ENCODE assay signal across 8 mouse cellular contexts in the genomic region with DNA sequence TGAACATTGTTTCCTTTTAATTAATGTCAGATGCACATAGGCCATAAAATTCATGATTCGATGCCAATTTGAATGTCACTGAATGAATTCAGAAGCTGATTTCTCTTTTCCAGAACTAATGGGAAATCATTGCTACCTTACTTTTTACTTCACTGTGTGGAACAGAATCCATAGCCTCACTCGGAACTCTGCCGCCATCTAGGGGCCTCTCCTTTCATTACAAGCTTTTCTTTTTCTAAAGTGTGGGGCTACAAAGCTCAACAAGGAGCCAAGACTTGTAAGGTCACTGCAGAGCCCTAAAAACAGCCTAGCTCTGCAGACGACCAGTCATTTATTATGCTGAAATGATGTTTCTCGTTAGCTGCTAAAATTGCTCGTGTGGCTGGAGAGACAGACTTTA. TPM values are rescaled to one million over a fixed set of nuclear protein-coding genes. Genes with fewer than 3 reads are reported as not detected.
DNase-seq lines count a peak whose midpoint lies in the region; ATAC-seq lines count a peak whose summit lies in the region.

No protein-coding gene starts in this region.

- DNase-seq in heart, adult 8-10 months (ENCODE audit: low spot score), result peak; percentile 61
- DNase-seq in adrenal gland, adult 2 months, result peak; percentile 67
- DNase-seq in embryo, embryonic 10.5 days (ENCODE audit: low spot score), result peak; percentile 87
- DNase-seq in heart, postnatal 10 days, result peak; percentile 72 to 89
- peak; percentile 86 to 87 for DNase-seq in layer of hippocampus, postnatal 10 days (ENCODE audit: low spot score in 2 of 2)
- DNase-seq in lung, postnatal 36 days, result peak; percentile 75
- peak; percentile 30 to 49 for DNase-seq in right cerebral cortex, postnatal 36 days (ENCODE audit: low spot score in 2 of 2)

- ATAC-seq in heart, embryonic 11.5 days (replicated peaks; ENCODE audit: insufficient number of reproducible peaks, low FRiP score, low TSS enrichment), result no peak

- no peaks in the 10 kb centered on the region for H3K27me3 ChIP-seq in heart, embryonic 11.5 days (ENCODE audit: control insufficient read depth, insufficient read depth, low read length)

- no peak overlapping the region for H3K27ac ChIP-seq in heart, embryonic 11.5 days (ENCODE audit: low read depth, low read length)

- intact Hi-C loops in heart, postnatal 10 days (cut with DNase I), result loop anchor here (2.0 to 10.0 kb wide), 5 partner anchors 207 to 1435 kb away; partner anchors contain the start of gene Gatb

- H3K36me3 ChIP-seq in heart, embryonic 11.5 days (ENCODE audit: control insufficient read depth, insufficient read depth, low read length), result 0 out of 2 replicates have a peak, but pooled peaks cover 2% of the 10 kb centered on the region

- H3K9ac ChIP-seq in heart, embryonic 11.5 days (ENCODE audit: low read depth, low read length), result no peak overlapping the region

- no peak overlapping the region for H3K4me3 ChIP-seq in heart, embryonic 11.5 days (ENCODE audit: low read depth, low read length)

- H3K4me2 ChIP-seq in heart, embryonic 11.5 days, result no peak overlapping the region

- H3K9me3 ChIP-seq in heart, embryonic 11.5 days (replicated peaks; ENCODE audit: control insufficient read depth, low read length), result no peaks in the 10 kb centered on the region

- no peaks in the 10 kb centered on the region for H3K4me1 ChIP-seq in heart, embryonic 11.5 days (ENCODE audit: control insufficient read depth, insufficient read depth, low read length)

- WGBS in heart, embryonic 11.5 days (ENCODE audit: insufficient replicate concordance), result 11% methylated on average over 6 of the region's 6 CpGs

RNA-seq across cellular contexts. Expression of gene Rps3a1, which starts 12.7 kb away (rescaled TPM):
- 100 to 1,000 TPM; 449 to 536 (median 497) TPM for total RNA-seq in heart, adult 8-10 months (2022)
- 950 and 968 TPM in 2 replicates for polyA plus RNA-seq in heart, embryonic 11.5 days (2014; fragmentation: Nextera tagmentation; extraction: Ambion mirVana)
- total RNA-seq in adrenal gland, adult 2 months (2021), result 100 to 1,000 TPM; 728 to 830 TPM
- 12.6 and 17.1 TPM in 2 replicates for polyA plus RNA-seq in adrenal gland, adult 2 months (2012; rRNA removed)
- total RNA-seq in heart, postnatal 10 days (2021), result 100 to 1,000 TPM; 617 to 667 TPM
- 100 to 1,000 TPM; 462 to 476 TPM for total RNA-seq in layer of hippocampus, postnatal 10 days (2021)
